Mouse (Mus musculus) lung, embryonic 16.5 days (tissue): ENCODE data around the gene Fam43b. TPM values are rescaled to one million over a fixed set of nuclear protein-coding genes. Genes with fewer than 3 reads are reported as not detected.

ENCODE experiments used
- ATAC-seq: fragments of 200-750 bp; cut with Nextera tagmentation; 2 replicates; pipeline ENCODE4 v1.8.0; 2017; ENCODE audit warnings: low read depth, mild to moderate bottlenecking, moderate library complexity
- H3K27ac ChIP-seq: fragments of 300-500 bp; sonication (generic); 2 replicates; pipeline ENCODE4 v1.5.1; 2014; ENCODE audit warnings: mild to moderate bottlenecking, control low read depth, low read length
- H3K27me3 ChIP-seq: fragments of 300-500 bp; sonication (generic); 2 replicates; pipeline ENCODE4 v1.6.1; 2014; ENCODE audit warnings: low read depth, low read length, mixed read lengths; ENCODE audit not compliant: control insufficient read depth, insufficient read depth
- H3K36me3 ChIP-seq: fragments of 300-500 bp; sonication (generic); 2 replicates; pipeline ENCODE4 v1.6.1; 2014; ENCODE audit warnings: low read length; ENCODE audit not compliant: control insufficient read depth, insufficient read depth
- H3K4me1 ChIP-seq: fragments of 300-500 bp; sonication (generic); replicated peaks from 2 replicates; pipeline ENCODE4 v1.6.1; 2014; ENCODE audit warnings: low read length, mixed read lengths; ENCODE audit not compliant: control insufficient read depth, insufficient read depth
- H3K4me2 ChIP-seq: fragments of 300-500 bp; sonication (generic); 2 replicates; pipeline ENCODE4 v1.6.1; 2014; ENCODE audit warnings: low read depth, low read length, control low read depth
- H3K4me3 ChIP-seq: fragments of 300-500 bp; sonication (generic); 2 replicates; pipeline ENCODE4 v1.5.1; 2014; ENCODE audit warnings: mild to moderate bottlenecking, low read length, control low read depth
- H3K9ac ChIP-seq: fragments of 300-500 bp; sonication (generic); 2 replicates; pipeline ENCODE4 v1.6.1; 2014; ENCODE audit warnings: low read length, control low read depth
- H3K9me3 ChIP-seq: fragments of 300-500 bp; sonication (generic); 2 replicates; pipeline ENCODE4 v1.6.1; 2016; ENCODE audit warnings: low read length; ENCODE audit not compliant: control insufficient read depth
- WGBS: fragments of 180-500 bp; shearing (Covaris S2); extraction: QIAGEN DNeasy Blood & Tissue Kit; methylation state at CpG from one replicate; pipeline ENCODE4 v1.1.7; 2014; 5-methylcytosine and 5-hydroxymethylcytosine counted together
- polyA plus RNA-seq: library from polyadenylated mRNA; unstranded; fragments of >200 nt; fragmentation: Nextera tagmentation; extraction: Ambion mirVana; gene quantifications from 2 replicates; pipeline ENCODE4 v1.2.1, GENCODE M21; 2015

Fam43b gene
- polyA plus RNA-seq, 1 experiment from 2014 or later = 0.09 TPM

DNA sequence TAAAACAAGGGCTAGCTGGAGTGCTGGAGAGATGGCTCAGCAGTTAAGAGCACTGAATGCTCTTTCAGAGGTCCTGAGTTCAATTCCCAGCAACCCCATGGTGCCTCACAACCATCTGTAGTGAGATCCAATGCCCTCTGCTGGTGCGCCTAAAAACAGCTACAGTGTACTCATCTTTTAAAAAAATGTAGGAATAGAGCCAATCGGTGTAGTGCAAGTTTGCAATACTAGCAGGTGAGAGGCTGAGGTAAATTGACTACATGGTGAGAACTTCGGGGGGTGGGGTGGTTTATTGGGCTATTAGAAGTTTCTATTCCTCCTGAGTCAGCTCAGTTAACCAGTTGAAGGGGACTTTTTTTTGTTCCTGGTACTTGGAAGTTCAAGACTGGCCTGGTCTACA is 21.2 kb downstream of the Fam43b start:
- no peak overlapping the region for H3K27ac ChIP-seq
- H3K4me1 ChIP-seq = no peaks in the 10 kb centered on the region
- no peak overlapping the region for H3K4me2 ChIP-seq
- WGBS = 74% methylated on average over 3 of the region's 3 CpGs
- H3K9me3 ChIP-seq = no peaks in the 10 kb centered on the region
- no peaks in the 10 kb centered on the region for H3K36me3 ChIP-seq
- H3K9ac ChIP-seq = no peak overlapping the region
- no peak for ATAC-seq
- no peaks in the 10 kb centered on the region for H3K27me3 ChIP-seq
- no peak overlapping the region for H3K4me3 ChIP-seq

DNA sequence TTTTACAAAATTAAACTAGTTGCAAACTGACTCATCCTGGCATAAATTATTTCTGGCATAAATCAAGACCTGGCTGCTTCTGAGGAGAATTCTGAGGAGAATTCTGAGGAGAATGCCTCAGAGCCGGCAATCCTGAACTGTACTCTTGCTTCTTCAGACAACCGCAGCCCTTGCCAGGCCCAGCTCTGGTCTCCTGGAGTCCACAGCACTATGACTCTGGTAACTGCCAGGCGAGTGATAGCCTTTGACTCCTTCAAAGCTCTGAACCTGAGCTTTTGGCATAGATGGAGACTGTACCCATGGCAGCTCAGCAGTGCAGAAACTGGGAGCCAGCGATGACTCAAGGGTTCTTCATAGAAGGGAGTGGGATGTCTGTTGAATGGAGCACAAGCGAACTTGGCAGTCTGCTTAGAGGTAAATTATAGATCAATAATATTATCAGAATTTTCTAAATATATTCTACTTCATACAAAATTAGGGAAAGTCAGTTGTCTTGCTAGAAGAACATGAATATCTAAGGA is 25.3 kb downstream of the Fam43b start:
- Histone ChIP-seq H3K36me3 (no peaks in the 10 kb centered on the region), H3K9me3 (no peaks in the 10 kb centered on the region), H3K27ac (no peak overlapping the region), H3K4me1 (peaks cover 9% of the 10 kb centered on the region), H3K27me3 (no peaks in the 10 kb centered on the region), H3K4me2 (no peak overlapping the region), H3K4me3 (no peak overlapping the region), H3K9ac (no peak overlapping the region)
- ATAC-seq = no peak
- 70% methylated on average over 5 of the region's 5 CpGs for WGBS

DNA sequence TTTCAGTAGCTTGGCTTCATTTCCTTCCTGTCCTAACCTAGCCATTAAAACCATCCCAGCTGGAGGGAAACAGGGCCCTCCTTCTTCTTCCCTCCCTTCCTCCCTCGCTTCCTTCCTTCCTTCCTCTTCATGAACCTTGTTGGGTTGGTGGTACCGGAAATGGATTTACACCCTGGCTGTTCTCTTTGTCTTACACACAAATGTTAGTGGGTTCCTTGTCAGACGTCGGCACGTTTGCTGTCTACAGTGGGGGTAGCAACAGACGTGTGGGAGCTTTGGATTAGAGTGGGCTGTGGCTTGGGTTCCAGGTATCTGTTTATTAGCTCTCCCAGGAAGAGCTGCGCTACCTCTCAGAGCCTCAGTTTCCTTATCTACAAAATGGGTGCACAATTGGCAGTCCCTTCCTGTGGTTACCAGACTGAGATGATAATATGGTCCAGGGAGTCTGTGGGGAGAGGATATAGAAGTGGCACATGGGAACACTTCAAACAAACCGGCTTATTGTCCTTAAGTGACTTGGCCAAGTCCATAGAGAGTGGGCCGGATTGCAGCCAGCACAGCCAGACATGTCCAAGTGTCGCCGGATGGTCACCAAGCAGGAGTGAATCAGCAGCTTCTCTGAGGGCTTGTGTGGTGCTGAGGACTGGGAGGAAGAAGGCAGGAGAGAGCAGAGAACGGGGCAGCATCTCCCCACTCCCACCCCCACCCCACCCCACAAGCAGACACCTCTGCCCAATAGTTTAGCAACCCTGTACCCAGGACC is 27.6 kb downstream of the Fam43b start:
- Histone ChIP-seq H3K36me3 (no peaks in the 10 kb centered on the region), H3K4me3 (no peak overlapping the region), H3K27ac (peak overlapping the region; percentile 56), H3K9ac (no peak overlapping the region), H3K4me1 (peaks cover 9% of the 10 kb centered on the region), H3K27me3 (no peaks in the 10 kb centered on the region), H3K4me2 (peak overlapping the region; percentile 61), H3K9me3 (no peaks in the 10 kb centered on the region)
- 69% methylated on average over 11 of the region's 12 CpGs for WGBS
- peak; percentile 36; the same call in 1 of the 2 replicates for ATAC-seq

DNA sequence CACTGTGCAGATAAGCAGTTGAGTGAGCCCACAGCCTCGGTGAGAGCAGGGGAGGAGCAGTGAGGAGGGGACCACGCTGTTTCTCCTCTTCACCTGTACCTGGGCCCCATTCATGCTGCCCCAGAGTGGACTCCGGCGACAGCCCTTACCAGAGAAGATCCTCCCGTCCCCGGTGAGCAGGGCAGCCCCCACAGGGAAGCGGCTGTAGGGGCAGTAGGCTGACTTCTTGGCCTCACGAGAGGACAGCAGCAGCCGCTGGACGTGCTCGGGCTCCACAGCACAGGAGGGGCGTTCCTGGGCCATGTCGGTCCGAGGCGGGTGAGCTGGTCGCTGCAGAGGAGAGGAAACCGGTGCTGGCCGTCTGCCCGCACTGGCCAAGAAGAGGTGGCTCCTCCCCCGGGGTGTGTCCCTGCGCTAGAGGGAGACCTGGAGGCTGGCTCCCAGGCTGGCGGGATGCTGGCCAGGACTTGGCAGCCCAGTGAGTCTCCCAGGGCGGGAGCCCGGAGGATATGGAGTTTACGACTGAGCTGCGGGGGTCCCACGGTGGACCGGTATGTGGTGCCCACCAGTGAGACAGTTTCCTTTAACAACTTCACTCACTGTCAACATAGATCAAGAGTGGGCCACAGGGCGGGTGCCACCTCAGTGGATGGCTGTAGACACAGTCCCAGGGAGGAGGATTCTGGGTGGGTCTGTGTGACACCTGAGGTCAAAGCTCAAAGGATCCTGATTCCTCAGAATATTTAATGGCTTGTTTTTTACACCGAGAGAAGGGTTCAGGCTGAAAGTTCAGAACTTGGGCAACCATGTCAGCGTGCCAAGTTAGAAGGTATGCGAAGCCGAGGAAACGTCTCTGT is 28.5 kb downstream of the Fam43b start, which contains the start of gene Cda:
Gene Cda (minus strand): TSS at position 352 of the 857 bp plus-strand sequence.
- WGBS = 5% methylated on average over 32 of the region's 34 CpGs
- Histone ChIP-seq H3K27me3 (no peaks in the 10 kb centered on the region), H3K9me3 (no peaks in the 10 kb centered on the region), H3K36me3 (no peaks in the 10 kb centered on the region), H3K4me3 (peak within 1 kb of the TSS; percentile 40), H3K4me2 (peak within 1 kb of the TSS; percentile 61), H3K27ac (peak within 1 kb of the TSS; percentile 56), H3K4me1 (peaks cover 9% of the 10 kb centered on the region), H3K9ac (peak within 1 kb of the TSS; percentile 58)
- ATAC-seq = peak; percentile 97

DNA sequence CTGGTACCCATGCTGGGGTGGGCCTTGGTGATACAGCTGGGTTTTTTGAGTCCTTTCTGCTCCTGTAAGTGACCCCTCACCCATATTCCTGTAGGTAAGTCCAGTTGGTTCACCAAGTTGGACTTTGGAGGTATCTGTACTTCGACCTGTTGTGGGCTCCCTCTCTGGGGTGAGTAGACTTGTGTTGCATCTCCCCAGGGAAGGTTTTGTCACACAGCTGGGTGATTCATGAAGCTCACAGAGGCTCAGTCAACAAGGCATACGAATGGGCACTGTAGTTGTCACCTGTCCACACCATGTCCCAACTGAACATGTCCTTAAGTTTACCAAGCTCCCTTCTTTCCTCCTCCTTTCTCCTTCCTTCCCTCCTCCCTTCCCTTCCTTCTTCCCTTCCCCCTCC is 29.8 kb downstream of the Fam43b start:
- H3K9me3 ChIP-seq = no peaks in the 10 kb centered on the region
- ATAC-seq = no peak
- 70% methylated on average over 2 of the region's 2 CpGs for whole genome bisulfite sequencing
- no peak overlapping the region for H3K4me3 ChIP-seq
- no peaks in the 10 kb centered on the region for H3K27me3 ChIP-seq
- no peak overlapping the region for H3K27ac ChIP-seq
- no peak overlapping the region for H3K4me2 ChIP-seq
- peaks cover 9% of the 10 kb centered on the region for H3K4me1 ChIP-seq
- H3K36me3 ChIP-seq = no peaks in the 10 kb centered on the region
- no peak overlapping the region for H3K9ac ChIP-seq

DNA sequence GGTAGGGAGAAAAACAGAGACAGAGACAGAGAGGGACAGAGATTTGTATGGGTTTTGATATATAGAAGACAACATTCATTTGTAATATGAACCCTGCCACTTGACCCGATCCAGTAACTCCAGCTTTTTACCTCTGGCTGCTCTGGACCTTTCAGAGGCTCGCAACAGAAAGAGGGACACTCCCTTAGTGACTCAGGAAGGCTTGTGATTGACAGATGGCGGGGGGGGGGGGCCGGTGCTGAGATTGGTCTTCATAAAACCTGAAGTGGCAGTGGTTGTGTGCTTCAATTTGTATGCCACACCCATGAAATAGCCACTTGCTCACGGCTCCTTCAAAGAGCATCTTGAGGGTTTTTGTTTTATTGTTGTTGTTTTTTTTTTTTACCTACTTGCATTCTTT is 32.8 kb downstream of the Fam43b start:
- Histone ChIP-seq H3K4me3 (no peak overlapping the region), H3K9ac (no peak overlapping the region), H3K4me1 (peaks cover 6% of the 10 kb centered on the region), H3K36me3 (no peaks in the 10 kb centered on the region), H3K27me3 (no peaks in the 10 kb centered on the region), H3K9me3 (no peaks in the 10 kb centered on the region), H3K4me2 (no peak overlapping the region), H3K27ac (no peak overlapping the region)
- ATAC-seq = no peak
- WGBS = 64% methylated on average over 5 of the region's 5 CpGs

DNA sequence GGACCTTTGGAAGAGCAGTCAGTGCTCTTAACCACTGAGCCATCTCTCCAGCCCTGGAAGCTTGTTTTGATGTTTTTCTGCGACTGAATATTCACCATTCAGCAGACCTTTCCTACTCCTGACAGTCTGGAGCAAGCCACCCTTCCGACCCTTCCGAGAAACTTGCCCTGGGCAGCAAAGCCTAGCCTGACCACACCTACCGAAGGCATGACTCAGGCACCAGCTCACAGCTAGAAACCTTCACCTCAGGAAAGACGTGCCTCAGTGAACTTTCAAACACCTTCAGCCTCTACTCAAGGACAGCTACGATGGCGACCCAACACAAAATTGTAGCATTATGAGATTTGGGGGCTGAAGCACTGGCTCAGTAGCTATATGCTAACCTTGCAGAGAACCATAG is 33.4 kb downstream of the Fam43b start:
- 79% methylated on average over 7 of the region's 7 CpGs for WGBS
- no peak overlapping the region for H3K27ac ChIP-seq
- H3K27me3 ChIP-seq = no peaks in the 10 kb centered on the region
- H3K4me1 ChIP-seq = no peaks in the 10 kb centered on the region; the same call in none of the 2 replicates
- H3K9me3 ChIP-seq = no peaks in the 10 kb centered on the region
- H3K4me2 ChIP-seq = no peak overlapping the region
- ATAC-seq = no peak
- no peak overlapping the region for H3K4me3 ChIP-seq
- no peaks in the 10 kb centered on the region for H3K36me3 ChIP-seq
- H3K9ac ChIP-seq = no peak overlapping the region

DNA sequence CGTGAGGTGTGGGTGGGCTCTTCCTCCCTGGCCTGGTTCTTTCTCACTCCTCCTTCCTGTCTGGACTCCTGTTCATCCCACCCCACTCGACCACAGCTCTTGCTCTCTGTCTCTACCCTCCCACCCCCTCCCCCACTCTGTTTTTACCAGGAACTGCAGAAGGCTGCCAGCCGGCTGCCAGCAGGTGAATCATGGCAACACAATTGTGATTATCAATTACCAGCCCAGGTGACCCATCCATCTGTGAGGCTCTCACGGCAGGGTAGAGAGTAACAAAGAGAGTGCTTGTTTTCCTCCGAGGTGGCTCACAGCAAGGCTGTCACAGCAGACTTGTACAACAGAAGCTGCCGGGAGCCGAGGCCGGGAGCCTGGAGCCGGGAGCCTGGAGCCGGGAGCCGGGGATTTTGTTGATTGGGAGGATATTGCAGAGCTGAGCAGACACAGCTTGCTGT is 34.9 kb downstream of the Fam43b start:
- 17% methylated on average over 11 of the region's 11 CpGs for WGBS
- H3K27me3 ChIP-seq = no peaks in the 10 kb centered on the region
- no peak overlapping the region for H3K4me2 ChIP-seq

DNA sequence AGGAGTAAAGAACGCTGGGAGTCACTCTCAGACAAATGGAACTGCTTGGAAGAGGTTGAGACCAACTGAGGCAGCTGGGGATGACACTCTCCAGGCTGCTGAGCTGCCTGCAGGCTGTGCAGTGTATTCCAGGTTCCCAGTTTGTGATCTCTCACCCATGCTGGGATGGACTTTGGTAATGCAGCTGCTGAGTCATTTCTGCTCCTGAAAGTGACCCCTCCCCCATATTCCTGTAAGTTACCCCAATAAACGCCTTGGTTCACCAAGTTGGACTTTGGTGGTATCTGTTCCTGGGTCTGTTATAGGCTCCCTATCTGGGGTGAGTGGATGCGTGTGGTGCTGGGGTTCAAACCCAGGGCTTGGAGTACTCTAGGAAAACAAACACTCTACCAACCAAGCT is 38.2 kb downstream of the Fam43b start:
- no peak overlapping the region for H3K4me2 ChIP-seq
- WGBS = 75% methylated on average over 3 of the region's 3 CpGs
- H3K36me3 ChIP-seq = no peaks in the 10 kb centered on the region
- no peaks in the 10 kb centered on the region for H3K9me3 ChIP-seq
- H3K9ac ChIP-seq = no peak overlapping the region
- H3K27me3 ChIP-seq = no peaks in the 10 kb centered on the region
- H3K4me1 ChIP-seq = no peaks in the 10 kb centered on the region
- no peak overlapping the region for H3K4me3 ChIP-seq
- ATAC-seq = no peak
- no peak overlapping the region for H3K27ac ChIP-seq

More for the DNA sequence above, 34.9 kb downstream of the Fam43b start:
- H3K4me1 ChIP-seq = no peaks in the 10 kb centered on the region
- no peaks in the 10 kb centered on the region for H3K36me3 ChIP-seq
- ATAC-seq = no peak
- no peak overlapping the region for H3K9ac ChIP-seq
- H3K4me3 ChIP-seq = no peak overlapping the region
- no peak overlapping the region for H3K27ac ChIP-seq
- no peaks in the 10 kb centered on the region for H3K9me3 ChIP-seq
